26 mouse cellular contexts compared by ENCODE assay signal in genomic region chr6:70743902-70744301, GRCm38 (mm10). TPM values are rescaled to one million over a fixed set of nuclear protein-coding genes. Genes with fewer than 3 reads are reported as not detected.
DNase-seq lines count a peak whose midpoint lies in the region; ATAC-seq and TF ChIP-seq lines count a peak whose summit lies in the region.
"Had no signal": no experiment of that assay in that cellular context is flagged by ENCODE, and none has a peak within 500 bp of the region (broad histone marks: within the 10 kb centered on the region; RNA-seq: fewer than 3 reads in every experiment).

No protein-coding gene starts in this region.

- no peak for TF ChIP-seq CTCF in forebrain, postnatal 0 days (IDR thresholded peaks at IDR 0.05; ENCODE audit: low read depth)
- no peak for TF ChIP-seq CTCF in thymus, adult 2 months (IDR thresholded peaks at IDR 0.05; ENCODE audit: borderline replicate concordance, control insufficient read depth, extremely low read depth, insufficient read depth, low read length, poor library complexity)

- no peak overlapping the region for H3K4me2 ChIP-seq in forebrain, postnatal 0 days (ENCODE audit: low read depth)
- no peak overlapping the region for H3K4me2 ChIP-seq in midbrain, embryonic 14.5 days (ENCODE audit: low read length)
- H3K4me2 ChIP-seq: embryonic facial prominence, embryonic 15.5 days; forebrain, embryonic 15.5 days; heart, embryonic 11.5 days; lung, embryonic 15.5 days; midbrain, embryonic 12.5 days; neural tube, embryonic 12.5 days had no signal

- 0 out of 2 replicates have a peak, but pooled peaks have one; percentile 20 for ATAC-seq in forebrain, postnatal 0 days
- peak; percentile 40; the same call in 1 of the 2 replicates for ATAC-seq in monocyte, adult 5-6 weeks (replicated peaks; ENCODE audit: insufficient number of reproducible peaks, low FRiP score, low TSS enrichment, poor library complexity, severe bottlenecking)
- no peak for ATAC-seq in midbrain, embryonic 14.5 days (ENCODE audit: low FRiP score, low TSS enrichment)
- ATAC-seq: forebrain, embryonic 15.5 days; hindbrain, embryonic 16.5 days had no signal

- H3K9ac ChIP-seq in forebrain, postnatal 0 days, result no peak overlapping the region
- no peak overlapping the region for H3K9ac ChIP-seq in midbrain, embryonic 14.5 days (replicated peaks; ENCODE audit: low read length)
- H3K9ac ChIP-seq: embryonic facial prominence, embryonic 15.5 days; forebrain, embryonic 15.5 days; liver, embryonic 14.5 days; lung, embryonic 15.5 days; midbrain, embryonic 12.5 days; neural tube, embryonic 12.5 days had no signal

- 64% methylated on average over 5 of the region's 5 CpGs for WGBS in forebrain, postnatal 0 days
- WGBS in forebrain, embryonic 10.5 days, result 81% methylated on average over 5 of the region's 5 CpGs
- 58% methylated on average over 5 of the region's 5 CpGs for WGBS in thymus, adult 2 months
- 87% methylated on average over 5 of the region's 5 CpGs for WGBS in midbrain, embryonic 14.5 days

- H3K27me3 ChIP-seq in forebrain, postnatal 0 days (ENCODE audit: insufficient read depth, low read length), result no peaks in the 10 kb centered on the region
- no peaks in the 10 kb centered on the region for H3K27me3 ChIP-seq in forebrain, embryonic 10.5 days (ENCODE audit: poor library complexity, severe bottlenecking)
- no peaks in the 10 kb centered on the region for H3K27me3 ChIP-seq in thymus, adult 2 months (ENCODE audit: control insufficient read depth, insufficient read depth, low read length)
- no peaks in the 10 kb centered on the region for H3K27me3 ChIP-seq in midbrain, embryonic 14.5 days (ENCODE audit: control insufficient read depth, insufficient read depth, low read length)
- H3K27me3 ChIP-seq: embryonic facial prominence, embryonic 15.5 days; forebrain, embryonic 15.5 days; lung, embryonic 15.5 days; midbrain, embryonic 12.5 days; neural tube, embryonic 12.5 days had no signal

- no peak for TF ChIP-seq POLR2A in thymus, adult 2 months (IDR thresholded peaks at IDR 0.05; ENCODE audit: control insufficient read depth, extremely low read depth, insufficient read depth, low read length, poor library complexity)

- H3K4me1 ChIP-seq in forebrain, postnatal 0 days (ENCODE audit: insufficient read depth), result no peaks in the 10 kb centered on the region
- no peaks in the 10 kb centered on the region for H3K4me1 ChIP-seq in forebrain, embryonic 10.5 days
- H3K4me1 ChIP-seq in thymus, adult 2 months (replicated peaks; ENCODE audit: control insufficient read depth, insufficient read depth, low read length), result no peaks in the 10 kb centered on the region
- no peaks in the 10 kb centered on the region for H3K4me1 ChIP-seq in midbrain, embryonic 14.5 days (ENCODE audit: control insufficient read depth, insufficient read depth, low read length)
- H3K4me1 ChIP-seq: embryonic facial prominence, embryonic 15.5 days; forebrain, embryonic 15.5 days; hindbrain, embryonic 10.5 days; lung, embryonic 15.5 days; midbrain, embryonic 12.5 days; neural tube, embryonic 12.5 days had no signal

- H3K9me3 ChIP-seq in forebrain, postnatal 0 days (ENCODE audit: low read length), result no peaks in the 10 kb centered on the region
- no peaks in the 10 kb centered on the region for H3K9me3 ChIP-seq in forebrain, embryonic 10.5 days
- H3K9me3 ChIP-seq in midbrain, embryonic 14.5 days (ENCODE audit: control insufficient read depth, low read length), result no peaks in the 10 kb centered on the region
- H3K9me3 ChIP-seq: embryonic facial prominence, embryonic 15.5 days; forebrain, embryonic 15.5 days; hindbrain, embryonic 10.5 days; lung, embryonic 15.5 days; midbrain, embryonic 12.5 days; neural tube, embryonic 12.5 days had no signal

- no peak overlapping the region for H3K27ac ChIP-seq in forebrain, postnatal 0 days (ENCODE audit: low read depth, low read length)
- H3K27ac ChIP-seq in forebrain, embryonic 10.5 days, result no peak overlapping the region
- peak overlapping the region; percentile 43; the same call in 1 of the 2 replicates for H3K27ac ChIP-seq in thymus, adult 2 months (ENCODE audit: control insufficient read depth, insufficient read depth, low read length)
- no peak overlapping the region for H3K27ac ChIP-seq in midbrain, embryonic 14.5 days (replicated peaks; ENCODE audit: low read depth, low read length)
- H3K27ac ChIP-seq: embryonic facial prominence, embryonic 15.5 days; forebrain, embryonic 15.5 days; hindbrain, embryonic 10.5 days; kidney, postnatal 0 days; liver, embryonic 14.5 days; lung, embryonic 15.5 days; midbrain, embryonic 12.5 days; neural tube, embryonic 12.5 days had no signal

- no peaks in the 10 kb centered on the region for H3K36me3 ChIP-seq in forebrain, postnatal 0 days (ENCODE audit: insufficient read depth)
- no peaks in the 10 kb centered on the region for H3K36me3 ChIP-seq in forebrain, embryonic 10.5 days (replicated peaks)
- no peaks in the 10 kb centered on the region for H3K36me3 ChIP-seq in thymus, adult 2 months (ENCODE audit: control insufficient read depth, insufficient read depth, low read length)
- H3K36me3 ChIP-seq in midbrain, embryonic 14.5 days (ENCODE audit: control insufficient read depth, insufficient read depth, low read length), result no peaks in the 10 kb centered on the region
- H3K36me3 ChIP-seq: embryonic facial prominence, embryonic 15.5 days; forebrain, embryonic 15.5 days; hindbrain, embryonic 10.5 days; lung, embryonic 15.5 days; midbrain, embryonic 12.5 days; neural tube, embryonic 12.5 days had no signal

- DNase-seq in forebrain, postnatal 0 days, result no peak
- no peak for DNase-seq in forebrain, embryonic 10.5 days (ENCODE audit: extremely low spot score, low spot score)
- no peak for DNase-seq in thymus, adult 2 months
- no peak for DNase-seq in thymus, adult 18-20 months
- DNase-seq in Muller cell, postnatal 12 days (ENCODE audit: inconsistent ontology term), result no peak
- DNase-seq in embryo, embryonic 11 days, result no peak
- no peak for DNase-seq in midbrain, embryonic 14.5 days
- DNase-seq: adrenal gland, postnatal 14 days; cerebellum, adult 8-10 months; gastrocnemius, postnatal 10 days; heart, adult 11 months; heart, postnatal 10 days; kidney, adult 11 months; layer of hippocampus, adult 9-11 months; retina, postnatal 1 day had no signal

- H3K4me3 ChIP-seq in forebrain, postnatal 0 days (ENCODE audit: low read depth, low read length), result no peak overlapping the region
- H3K4me3 ChIP-seq in forebrain, embryonic 10.5 days, result no peak overlapping the region
- no peak overlapping the region for H3K4me3 ChIP-seq in thymus, adult 2 months (ENCODE audit: control insufficient read depth, insufficient read depth, low read length)
- no peak overlapping the region for H3K4me3 ChIP-seq in midbrain, embryonic 14.5 days (replicated peaks; ENCODE audit: low read depth, low read length)
- H3K4me3 ChIP-seq: embryonic facial prominence, embryonic 15.5 days; forebrain, embryonic 15.5 days; hindbrain, embryonic 10.5 days; lung, embryonic 15.5 days; midbrain, embryonic 12.5 days; neural tube, embryonic 12.5 days had no signal

RNA-seq across cellular contexts. Expression of gene Rpia, which starts 48.1 kb away (rescaled TPM):
- 19.6 and 22.6 TPM in 2 replicates for total RNA-seq in forebrain, postnatal 0 days (2014; rRNA removed)
- polyA plus RNA-seq in forebrain, postnatal 0 days (2015; fragmentation: Nextera tagmentation; extraction: Ambion mirVana), result 0.73 and 1.2 TPM in 2 replicates
- 2.0 and 2.8 TPM in 2 replicates for polyA plus RNA-seq in forebrain, embryonic 10.5 days (2016; fragmentation: Nextera tagmentation; extraction: Ambion mirVana)
- polyA plus RNA-seq in thymus, adult 2 months (2012; rRNA removed), result 15.7 and 20.0 TPM in 2 replicates
- 52.8 to 74.0 TPM (median 63.0 TPM) in 3 replicates for total RNA-seq in monocyte, adult 5-6 weeks (2017)
- polyA plus RNA-seq in midbrain, embryonic 14.5 days (2014; fragmentation: Nextera tagmentation; extraction: Ambion mirVana), result 3.2 and 4.5 TPM in 2 replicates
